Mouse (Mus musculus) lung, adult 18-20 months (tissue): ENCODE measurements around the gene Ube2e2.
A peak's percentile ranks its signal among the peaks of the same experiment; 100 is the strongest.
"Not testable (repeated sequence)": the region's sequence is repeated elsewhere in the genome, so short reads cannot be mapped to it uniquely, and the experiment has no call there.

Experiments used
- DNase-seq, 2 experiments: peaks; one replicate each; pipeline ENCODE4 v3.0.0; 2022; ENCODE audit warnings: mixed read lengths in 2 of 2

Gene Ube2e2

DNA sequence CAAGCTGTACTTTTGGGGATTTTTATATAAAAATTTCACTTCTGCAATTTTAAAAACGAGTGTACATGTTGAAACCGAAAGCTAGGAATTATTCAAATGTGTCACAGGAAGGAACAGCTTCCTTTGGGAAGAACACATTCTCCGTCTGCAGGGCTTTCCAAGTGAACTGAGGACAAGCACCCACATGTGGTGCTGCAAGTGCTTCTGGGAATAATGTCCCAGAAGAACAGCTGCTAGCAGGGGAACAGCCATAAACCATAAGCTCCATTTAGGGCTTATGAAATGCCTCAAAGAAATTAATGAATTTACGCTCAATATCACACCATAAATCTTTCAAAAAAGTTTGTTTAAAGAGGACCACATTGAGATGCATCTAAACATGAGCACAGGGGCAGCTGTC lies 162.9 kb downstream of the Ube2e2 start:
- DNase-seq, result no peak

DNA sequence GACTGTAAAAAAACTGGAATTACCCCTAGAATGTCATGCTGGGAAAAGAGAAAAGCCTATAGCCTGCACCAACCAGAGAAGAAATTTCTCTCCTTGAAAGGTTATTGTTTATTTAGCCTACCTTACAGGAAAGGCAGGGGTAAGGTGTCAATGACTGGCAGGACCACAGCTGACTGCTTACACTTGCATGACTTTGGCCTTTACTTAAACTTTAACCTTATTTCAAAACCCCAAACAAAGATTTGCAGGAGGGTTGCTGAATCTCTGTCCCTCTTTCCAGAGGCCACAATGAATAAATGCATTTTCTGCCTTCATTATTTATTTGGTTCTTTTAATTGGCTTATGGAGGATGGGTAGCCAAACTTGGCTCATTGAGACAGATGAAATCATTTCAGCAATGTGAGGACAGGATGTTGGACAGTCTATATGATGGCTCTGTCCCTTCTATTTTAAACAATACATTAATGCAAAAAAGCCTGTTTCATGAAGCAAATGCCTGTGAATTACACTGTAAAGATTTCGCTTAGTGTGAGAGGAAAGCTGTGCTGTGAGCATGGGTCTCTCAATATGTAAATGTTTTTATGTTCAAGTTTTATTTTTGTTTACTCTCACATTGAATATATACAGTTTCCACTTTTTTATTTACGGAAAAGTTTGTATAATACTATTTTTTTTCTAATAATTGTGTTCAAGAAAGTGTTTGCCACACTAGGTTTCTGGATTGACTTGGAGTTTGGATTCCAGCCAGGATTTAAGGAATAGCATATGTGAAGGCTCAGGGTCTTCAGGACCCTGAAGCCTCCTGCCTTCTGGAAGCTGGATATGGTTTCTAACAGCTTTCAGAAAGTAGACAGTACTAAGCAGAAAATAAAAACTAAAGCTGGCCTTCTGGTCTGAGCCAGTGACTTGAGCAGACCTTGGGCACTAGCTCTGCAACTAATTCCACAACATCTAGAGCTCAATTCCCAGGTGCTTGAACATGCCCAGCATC lies 173.2 kb downstream of the Ube2e2 start:
- DNase-seq, result no peak

DNA sequence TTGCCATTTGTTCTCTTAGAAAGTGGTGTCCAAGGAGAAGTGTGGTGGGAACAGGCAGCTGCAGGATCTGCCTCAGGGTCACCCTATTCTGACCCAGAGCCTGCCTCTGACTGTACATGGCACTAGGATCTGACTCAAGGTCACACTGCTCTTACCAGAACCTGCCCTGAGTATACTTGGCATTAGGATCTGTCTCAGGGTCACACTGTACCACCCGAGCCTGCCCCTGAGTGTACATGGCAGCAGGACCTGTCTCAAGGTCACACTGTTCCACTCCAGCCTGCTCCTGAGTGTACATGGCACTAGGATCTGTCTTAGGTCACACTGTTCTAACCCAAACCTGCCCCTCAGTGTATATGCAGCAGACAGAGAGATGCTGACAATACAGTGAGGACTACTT lies 177.1 kb downstream of the Ube2e2 start:
- no peak for DNase-seq

DNA sequence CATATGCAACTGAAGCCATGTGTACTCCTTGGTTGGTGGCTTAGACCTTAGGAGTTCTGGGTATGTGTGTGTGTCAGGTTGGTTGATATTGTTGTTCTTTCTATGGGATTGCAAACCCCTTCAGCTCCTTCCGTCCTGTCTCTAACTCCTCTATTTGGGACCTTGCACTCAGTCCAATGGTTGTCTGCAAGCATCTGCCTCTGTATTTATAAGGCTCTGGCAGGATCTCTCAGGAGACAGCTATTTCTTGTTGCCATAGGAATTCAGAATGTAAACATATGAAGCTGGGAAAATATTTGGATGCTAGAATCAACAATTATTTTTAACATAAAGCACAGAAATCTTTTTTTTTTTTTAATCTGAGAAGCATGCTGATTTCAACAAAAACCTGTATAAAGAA lies 178.5 kb downstream of the Ube2e2 start:
- no peak for DNase-seq

- no peak for DNase-seq
These were observed 196.3 kb downstream of the Ube2e2 start for GRCm38 (mm10) chr14:18697662-18698225.

DNA sequence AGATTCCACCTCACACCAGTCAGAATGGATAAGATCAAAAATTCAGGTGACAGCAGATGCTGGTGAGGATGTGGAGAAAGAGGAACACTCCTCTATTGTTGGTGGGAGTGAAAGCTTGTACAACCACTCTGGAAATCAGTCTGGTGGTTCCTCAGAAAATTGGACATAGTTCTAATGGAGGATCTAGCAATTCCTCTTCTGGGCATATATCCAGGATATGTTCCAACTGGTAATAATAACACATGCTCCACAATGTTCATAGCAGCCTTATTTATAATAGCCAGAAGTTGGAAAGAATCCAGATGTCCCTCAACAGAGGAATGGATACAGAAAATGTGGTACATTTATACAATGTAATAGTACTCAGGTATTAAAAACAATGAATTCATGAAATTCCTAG lies 197.6 kb downstream of the Ube2e2 start:
- not testable (repeated sequence) for DNase-seq

DNA sequence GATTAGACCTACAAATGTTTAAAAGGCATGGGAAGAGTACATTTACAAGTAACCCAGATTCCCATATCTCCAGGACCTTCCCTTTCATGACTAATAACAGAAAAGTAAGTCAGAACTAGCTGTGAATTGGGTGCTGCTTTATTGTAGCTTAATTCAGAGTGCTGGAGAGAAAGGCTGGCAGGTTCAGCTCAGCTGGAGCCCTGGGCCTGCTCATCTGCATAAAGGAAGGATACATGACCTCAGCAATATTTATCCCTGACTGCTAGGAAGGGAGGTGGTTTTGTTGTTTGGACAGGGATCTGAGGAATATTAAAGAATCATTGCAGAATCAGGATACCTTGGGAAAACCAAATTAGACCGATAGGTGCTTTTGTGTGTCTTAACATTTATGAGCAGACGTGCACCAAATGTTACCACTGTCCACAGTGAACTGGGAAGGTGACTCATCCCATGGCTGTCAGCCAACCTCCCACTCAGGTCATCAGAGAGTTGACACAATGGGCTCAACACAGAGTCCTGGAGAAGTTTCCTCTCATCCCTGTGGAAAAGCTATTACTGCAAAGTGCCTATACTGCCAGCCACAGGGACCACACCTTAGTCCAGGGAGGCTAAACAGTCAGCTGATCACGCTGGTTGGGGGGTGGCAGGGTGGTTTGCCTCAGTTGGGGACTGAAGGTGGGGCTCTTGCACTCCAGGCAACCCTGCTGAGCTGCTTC lies 215.8 kb downstream of the Ube2e2 start:
- DNase-seq, result peak; percentile 12 to 35

DNA sequence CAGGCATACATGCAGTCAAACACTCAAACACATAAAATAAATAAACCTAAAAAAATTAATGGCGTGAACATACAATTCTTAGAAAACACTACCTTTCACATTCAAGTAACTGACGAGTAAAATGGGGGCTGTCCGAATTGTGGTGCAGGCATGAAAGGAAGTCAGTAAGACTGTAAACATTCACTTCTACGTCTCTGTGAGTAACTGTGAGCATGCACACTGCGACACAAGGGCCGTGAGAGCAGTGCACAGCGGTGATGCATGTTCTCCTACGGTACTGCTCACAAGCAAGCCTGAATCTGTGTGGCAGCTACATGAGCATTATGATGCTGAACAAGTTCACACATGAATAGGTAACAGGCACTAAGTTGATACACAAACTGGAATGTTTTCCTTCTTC lies 223.4 kb downstream of the Ube2e2 start:
- no peak for DNase-seq

DNA sequence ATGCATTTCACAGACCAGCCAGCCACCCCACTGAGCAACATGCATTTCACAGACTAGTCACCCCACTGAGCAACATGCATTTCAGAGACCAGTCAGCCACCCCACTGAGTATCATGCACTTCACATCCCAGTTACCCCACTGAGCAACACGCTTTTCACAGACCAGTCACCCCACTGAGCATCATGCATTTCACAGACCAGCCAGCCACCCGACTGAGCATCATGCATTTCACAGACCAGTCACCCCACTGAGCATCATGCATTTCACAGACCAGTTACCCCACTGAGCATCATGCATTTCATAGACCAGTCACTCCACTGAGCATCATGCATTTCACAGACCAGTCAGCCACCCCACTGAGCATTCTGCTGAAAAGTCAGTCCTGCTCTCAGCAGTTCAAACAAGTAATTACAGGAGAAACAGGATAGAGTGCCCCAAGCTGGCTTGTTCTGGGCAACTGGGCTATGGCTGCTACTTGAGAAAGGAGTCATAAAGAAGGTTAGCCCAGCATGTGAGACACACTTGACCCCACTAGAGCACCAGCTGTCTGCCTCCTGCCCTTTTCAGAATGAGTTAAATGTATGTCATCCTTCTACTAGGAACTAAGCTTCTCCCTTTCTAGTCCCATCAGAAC lies 224.6 kb downstream of the Ube2e2 start:
- no peak for DNase-seq

- peak; percentile 54 to 62 for DNase-seq
These were observed 225.8 kb downstream of the Ube2e2 start for GRCm38 (mm10) chr14:18668309-18668708.

GRCm38 (mm10) chr14:18667755-18668154 lies 226.3 kb downstream of the Ube2e2 start:
- DNase-seq, result no peak

GRCm38 (mm10) chr14:18666251-18666650 lies 227.8 kb downstream of the Ube2e2 start:
- DNase-seq, result no peak

DNA sequence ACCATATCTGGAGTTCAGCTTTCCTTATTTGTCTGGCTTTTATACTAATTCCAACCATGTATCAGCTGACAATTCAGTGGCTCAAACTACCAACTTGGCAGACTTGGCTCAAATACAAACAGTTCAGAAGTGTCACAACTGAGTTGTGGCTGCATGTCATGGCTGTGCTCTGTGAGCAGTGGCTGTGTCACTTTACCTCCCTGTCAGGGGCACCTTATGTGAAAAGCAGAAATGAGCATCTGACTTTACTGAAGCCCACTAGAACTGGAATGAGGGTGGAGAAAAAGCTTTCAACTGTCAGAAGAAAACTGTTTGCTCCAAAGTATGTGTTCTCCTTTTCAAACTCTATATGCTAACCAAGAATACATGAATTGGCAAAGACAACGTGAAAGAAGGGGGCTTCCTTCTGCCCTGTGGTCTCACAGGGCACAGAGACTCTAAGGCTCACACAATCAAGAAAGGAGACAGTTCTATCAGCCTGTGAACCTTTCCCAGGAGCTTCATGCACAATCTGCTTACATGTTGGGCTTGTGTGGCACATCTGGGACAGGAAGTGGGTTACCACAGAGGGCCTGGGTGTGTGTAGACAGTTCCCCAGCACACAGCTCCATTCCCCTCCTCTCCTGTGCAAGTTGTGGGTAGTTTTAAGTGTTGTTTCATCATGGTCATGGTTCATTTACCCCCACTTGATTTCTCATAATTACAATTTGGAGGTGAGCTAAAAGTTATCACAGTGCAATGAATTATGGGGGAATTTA lies 228.6 kb downstream of the Ube2e2 start:
- peak in 1 of 2 experiments; percentile 10 for DNase-seq

DNA sequence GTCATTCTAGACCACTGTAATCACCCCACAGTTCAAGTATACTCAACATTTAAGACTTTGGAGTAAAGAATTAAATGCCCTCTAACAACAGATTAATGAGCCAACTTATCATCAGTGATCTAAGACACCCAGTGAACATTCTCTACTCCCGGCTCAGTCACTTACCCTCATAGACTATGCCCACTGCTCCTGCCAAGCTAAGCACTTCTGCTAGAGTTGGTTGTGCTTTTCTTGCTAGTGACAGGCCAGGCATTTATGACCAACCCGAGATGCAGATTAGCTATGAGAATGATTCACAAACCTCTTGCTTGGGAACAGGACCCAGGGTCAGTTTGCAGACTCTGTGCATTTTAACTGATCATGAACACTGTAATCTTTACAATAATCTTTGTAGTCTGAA lies 230.4 kb downstream of the Ube2e2 start:
- no peak for DNase-seq

- DNase-seq, result no peak
These were observed 236.0 kb downstream of the Ube2e2 start for GRCm38 (mm10) chr14:18657777-18658753.

- DNase-seq, result no peak
These were observed 244.9 kb downstream of the Ube2e2 start for GRCm38 (mm10) chr14:18649123-18649675.

DNA sequence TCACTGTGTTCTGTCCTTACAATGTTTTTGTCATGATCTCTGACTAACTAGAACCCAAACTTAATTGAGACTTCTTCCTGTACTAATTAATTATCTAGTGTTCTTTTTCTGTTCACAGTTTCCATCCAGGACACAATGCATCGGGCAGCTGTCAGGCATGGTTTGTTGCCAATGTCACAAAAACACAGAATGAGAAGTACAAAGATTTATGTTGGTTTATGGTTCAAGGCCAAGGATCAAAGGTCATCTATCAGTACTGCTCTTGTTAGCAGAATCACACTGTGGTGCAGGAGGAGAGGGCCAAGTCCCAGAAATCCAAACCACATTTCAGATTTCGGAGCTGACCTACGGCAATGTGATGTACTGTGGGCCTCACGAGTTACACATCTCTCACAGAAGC lies 252.4 kb downstream of the Ube2e2 start:
- DNase-seq, result no peak

DNA sequence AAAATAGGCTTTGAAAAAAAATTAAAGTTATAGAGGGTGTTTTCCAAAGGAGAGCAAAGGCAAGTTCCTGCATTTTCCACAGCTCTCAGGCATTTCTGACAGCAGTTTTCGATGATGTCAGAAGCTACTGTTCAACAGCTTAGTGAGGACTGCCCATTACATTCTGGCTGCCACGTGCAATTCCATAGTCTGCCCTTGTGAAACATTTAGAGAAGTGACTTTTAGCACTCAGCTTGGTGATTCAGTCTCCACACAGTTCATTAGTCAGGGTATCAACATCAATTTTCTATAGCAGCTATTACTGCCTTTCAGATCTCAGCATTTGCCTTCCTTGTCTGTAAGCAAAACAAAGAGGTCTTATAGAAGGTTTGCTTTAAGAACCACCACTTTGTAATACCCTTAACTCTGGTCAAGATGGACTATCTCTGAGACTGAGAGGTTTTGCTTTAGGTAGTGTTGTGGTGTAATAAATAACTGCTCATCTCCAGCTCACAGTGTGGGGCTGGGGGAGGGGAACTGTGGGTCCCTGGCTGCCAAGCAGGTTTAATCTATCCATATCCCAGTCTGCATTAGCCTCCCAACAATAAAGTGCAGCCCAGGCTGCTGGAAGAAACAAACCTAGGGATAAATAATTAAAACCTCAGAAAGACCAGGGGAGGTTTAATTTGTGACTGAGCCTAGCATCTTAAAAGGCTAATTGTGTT lies 255.2 kb downstream of the Ube2e2 start:
- DNase-seq, result peak in 1 of 2 experiments; percentile 13

DNA sequence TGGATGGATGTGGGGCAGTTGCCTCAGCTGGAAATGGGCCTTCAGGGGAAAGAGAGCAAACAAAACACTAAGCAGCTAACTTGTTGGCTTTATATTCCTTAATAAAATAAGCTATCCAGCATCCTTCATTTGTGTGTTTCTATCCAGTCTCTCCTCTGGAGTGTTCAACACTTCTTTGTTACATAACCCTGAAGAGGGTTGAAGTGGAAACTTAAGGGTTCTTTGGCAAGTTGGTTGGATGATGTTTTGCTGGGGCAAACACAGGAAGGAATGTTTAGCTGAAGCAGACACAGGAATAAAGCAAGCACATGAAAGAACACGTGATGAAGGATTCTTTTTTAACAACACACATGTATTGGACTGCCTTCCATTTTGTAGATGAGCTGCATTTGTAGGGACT lies 256.3 kb downstream of the Ube2e2 start:
- DNase-seq, result peak; percentile 6 to 85

- DNase-seq, result no peak
These were observed 265.9 kb downstream of the Ube2e2 start for GRCm38 (mm10) chr14:18628170-18628569.
